Mouse (Mus musculus): ENCODE measurements around the gene Rhbg.

Rhbg gene

GRCm38 (mm10) chr3:88206901-88207371 is 47.6 kb downstream of the Rhbg start:
- DNase-seq (ENCODE audit: low read depth) = no peak

GRCm38 (mm10) chr3:88206500-88206899 is 48.0 kb downstream of the Rhbg start:
- no peak for DNase-seq (ENCODE audit: low read depth)

DNA sequence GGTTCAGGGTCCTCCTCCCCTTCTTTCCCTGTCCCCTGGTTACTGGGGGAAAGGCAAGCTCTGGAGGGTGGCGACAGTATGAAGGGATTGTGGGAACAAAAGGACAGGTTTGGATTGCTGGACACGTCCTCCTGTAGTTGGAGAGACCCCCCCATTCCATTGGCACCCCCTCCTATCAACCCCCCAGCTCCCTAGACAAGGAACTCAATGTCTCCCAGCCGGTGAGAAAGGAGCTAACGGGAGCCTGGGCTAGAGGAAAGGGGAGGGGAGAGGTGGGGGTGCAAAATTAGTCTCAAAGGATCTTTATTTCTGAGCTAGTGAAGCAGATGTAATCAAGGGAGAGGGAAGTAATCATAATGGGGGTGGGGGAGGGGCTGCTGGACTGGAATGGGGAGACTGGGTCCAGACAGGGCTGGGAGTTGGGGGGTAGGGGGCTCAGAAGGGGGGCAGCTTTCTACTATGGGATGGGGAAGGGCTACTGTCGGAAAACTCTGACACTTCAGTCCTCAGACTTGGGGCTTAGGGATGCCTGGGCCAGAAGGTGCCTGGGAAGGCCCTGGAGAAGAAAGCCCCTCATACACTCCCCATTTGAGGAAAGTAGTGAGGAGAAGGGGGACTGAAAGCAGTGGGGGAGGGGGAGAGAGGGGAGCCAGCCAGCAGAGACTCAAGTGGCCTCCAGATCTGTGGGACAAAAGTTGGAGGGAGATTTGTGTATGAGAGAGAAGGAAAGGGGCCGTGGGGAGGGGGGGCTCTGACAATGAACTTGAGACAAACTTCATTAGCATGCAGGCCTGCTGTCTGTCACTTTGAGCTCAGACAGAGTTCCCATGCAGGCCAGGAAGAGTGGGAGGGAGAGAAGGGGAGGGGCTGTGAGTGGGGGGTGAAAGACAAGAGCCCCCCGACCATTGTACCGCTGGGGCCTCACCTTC is 48.7 kb downstream of the Rhbg start:
- no peak for DNase-seq (ENCODE audit: low read depth)

DNA sequence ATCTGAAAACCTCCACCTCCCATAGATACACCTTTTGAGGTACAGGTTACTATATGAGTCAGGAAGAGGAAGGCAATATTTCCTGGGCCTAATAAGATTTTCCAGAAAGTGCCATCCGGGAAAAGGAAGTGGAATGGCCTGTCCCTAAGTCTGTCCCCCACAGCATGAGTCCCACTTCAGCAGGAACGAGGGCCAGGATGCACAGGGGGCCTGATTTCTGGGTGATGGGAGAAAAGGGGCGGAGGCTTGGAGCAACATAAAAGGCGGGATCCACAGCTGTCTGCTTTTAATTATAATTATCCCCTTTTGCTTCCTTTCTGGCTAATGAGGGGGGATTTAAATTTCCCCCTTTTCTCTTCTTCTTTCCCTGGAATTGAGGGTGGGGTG is 49.3 kb downstream of the Rhbg start:
- no peak for DNase-seq (ENCODE audit: low read depth)

- DNase-seq (ENCODE audit: low read depth) = no peak
Observed at GRCm38 (mm10) chr3:88204751-88205150, 49.8 kb downstream of the Rhbg start.

- no peak for DNase-seq (ENCODE audit: low read depth)
Observed at GRCm38 (mm10) chr3:88203999-88204700, 50.4 kb downstream of the Rhbg start.

DNA sequence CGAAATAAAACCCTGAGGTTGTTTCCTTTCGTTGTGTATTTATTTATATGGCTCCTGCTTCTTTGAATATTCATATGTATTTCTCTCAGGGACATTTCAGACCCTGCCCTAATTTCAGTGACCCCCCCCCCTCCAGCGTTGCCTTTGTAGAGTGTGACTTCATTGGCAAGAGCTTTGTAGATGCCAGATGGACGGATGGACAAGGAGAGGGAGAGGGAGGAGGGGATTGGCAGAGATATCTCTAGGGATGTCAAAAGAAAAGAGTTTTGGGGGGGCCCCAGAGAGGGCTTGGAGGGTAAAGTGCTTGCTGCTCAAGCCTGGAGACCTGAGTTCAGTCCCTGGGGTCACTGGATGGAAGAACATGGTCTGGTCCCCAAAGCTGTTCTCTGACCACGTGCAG is 51.1 kb downstream of the Rhbg start:
- DNase-seq (ENCODE audit: low read depth) = no peak

GRCm38 (mm10) chr3:88202986-88203385 is 51.5 kb downstream of the Rhbg start:
- DNase-seq (ENCODE audit: low read depth) = no peak

GRCm38 (mm10) chr3:88201640-88202039 is 52.9 kb downstream of the Rhbg start:
- no peak for DNase-seq (ENCODE audit: low read depth)

- no peak for DNase-seq (ENCODE audit: low read depth)
Observed at GRCm38 (mm10) chr3:88200972-88201330, 53.6 kb downstream of the Rhbg start.

- no peak for DNase-seq (ENCODE audit: low read depth)
Observed at GRCm38 (mm10) chr3:88200161-88200971, 54.1 kb downstream of the Rhbg start.

DNA sequence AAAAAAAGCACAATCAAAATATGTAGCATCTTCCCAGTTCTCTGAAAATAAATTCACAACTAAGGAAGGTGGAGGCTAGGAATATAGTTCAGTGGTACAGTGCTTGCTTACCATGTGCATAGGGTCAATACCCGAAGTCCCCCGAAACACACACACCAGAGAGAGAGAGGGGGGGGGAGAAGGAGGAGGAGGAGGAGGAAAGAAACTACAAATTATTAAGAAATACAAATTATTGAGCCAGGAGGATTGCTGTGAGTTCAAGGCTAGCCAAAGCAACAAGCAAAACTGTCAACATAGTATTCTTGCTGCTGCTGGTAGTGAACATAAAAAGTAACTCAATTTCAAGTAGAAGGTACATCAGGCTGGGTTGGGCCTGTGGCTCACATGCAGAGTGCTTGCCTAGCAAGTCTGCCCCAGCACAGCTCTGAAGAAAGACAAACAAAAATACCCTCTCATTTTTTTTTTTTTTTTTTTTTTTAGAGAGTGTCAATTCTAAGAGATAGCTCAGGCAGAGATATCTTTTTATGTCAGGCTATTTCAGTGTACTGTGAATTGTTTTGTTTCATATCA is 54.9 kb downstream of the Rhbg start:
- DNase-seq (ENCODE audit: low read depth) = no peak

DNA sequence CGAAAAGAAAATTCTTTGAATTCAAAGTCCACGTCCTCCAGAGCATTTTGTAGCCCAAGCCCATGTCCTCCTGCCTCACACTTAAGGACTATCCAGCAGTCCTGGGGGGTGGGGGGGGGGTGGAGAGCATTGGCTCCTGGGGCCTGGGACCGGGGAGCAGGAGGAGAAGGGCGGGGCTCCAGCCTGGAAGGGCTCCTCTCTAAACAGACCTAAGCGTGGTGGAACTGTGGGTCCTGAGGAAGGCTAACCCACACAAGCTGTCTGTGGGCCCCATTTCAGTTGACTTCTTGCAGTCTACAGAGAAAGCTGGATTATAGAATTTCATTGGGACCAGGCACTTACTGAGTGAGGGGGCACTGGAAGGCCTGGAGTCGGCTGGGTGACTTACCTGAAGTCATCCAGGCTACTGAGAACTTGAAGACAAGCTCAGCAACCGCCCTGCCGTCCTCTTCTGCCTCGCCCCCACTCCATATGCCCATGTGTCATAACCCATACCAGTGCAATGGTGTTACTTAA is 55.9 kb downstream of the Rhbg start:
- no peak for DNase-seq (ENCODE audit: low read depth)

DNA sequence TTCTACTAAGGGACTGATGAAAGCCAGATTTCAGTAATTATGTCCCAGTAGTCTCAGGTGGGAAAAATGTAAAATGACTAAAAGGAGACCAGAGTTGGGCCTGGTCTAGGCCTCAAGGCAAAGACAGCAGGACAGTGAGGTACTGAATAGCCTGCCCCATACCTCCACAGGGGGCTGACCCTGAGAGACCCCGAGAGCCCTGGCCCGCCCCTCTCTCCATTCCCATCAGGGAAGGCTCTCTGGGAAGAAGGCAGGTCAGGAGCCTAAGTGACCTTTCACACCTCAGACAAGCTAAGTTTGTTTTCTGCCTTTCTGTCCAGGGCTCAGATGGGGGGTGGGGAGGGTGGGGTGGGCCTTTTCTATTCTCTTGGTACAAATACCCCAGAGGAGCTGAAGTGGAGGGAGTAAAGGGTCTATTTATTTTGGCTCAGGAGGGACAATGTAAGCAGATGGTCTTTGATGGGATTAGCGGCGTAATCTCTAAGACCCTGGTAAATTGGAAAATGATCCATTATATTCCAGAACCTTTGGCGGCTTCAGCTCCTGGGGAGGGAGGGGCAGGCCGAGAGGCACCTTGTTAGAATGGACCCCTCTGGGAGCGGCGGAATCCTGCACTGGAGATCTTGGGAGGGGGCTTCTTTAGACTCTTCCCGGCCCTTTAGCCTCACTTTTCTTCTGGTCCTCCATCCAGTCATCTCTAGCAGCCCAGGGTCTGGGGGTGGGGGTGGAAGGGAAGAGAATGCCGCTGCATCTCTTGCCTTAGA is 56.6 kb downstream of the Rhbg start:
- DNase-seq (ENCODE audit: low read depth) = no peak

Measured in c-Kit-positive CD71-positive TER-119-negative erythroid progenitor cells, embryonic 14.5 days (primary cell).